Mouse (Mus musculus): ENCODE results near the gene Katnb1. TPM values are rescaled to one million over a fixed set of nuclear protein-coding genes. Genes with fewer than 3 reads are reported as not detected.
A peak's percentile ranks its signal among the peaks of the same experiment; 100 is the strongest.

Katnb1 gene
- 38.8 and 39.7 TPM in 2 replicates for polyA plus RNA-seq (2015; fragmentation: Nextera tagmentation; extraction: Ambion mirVana)

- WGBS = under 1% methylated on average over 47 of the region's 47 CpGs
- peaks cover 28% of the 10 kb centered on the region for H3K4me1 ChIP-seq (replicated peaks)
- peak within 1 kb of the TSS; percentile 84 for H3K27ac ChIP-seq
- H3K9me3 ChIP-seq = no peaks in the 10 kb centered on the region
- H3K4me3 ChIP-seq (replicated peaks) = peak within 1 kb of the TSS; percentile 91
- ATAC-seq = peak; percentile 98
- peak within 1 kb of the TSS; percentile 98 for H3K4me2 ChIP-seq (replicated peaks)
- H3K36me3 ChIP-seq = peaks cover 27% of the 10 kb centered on the region
- H3K9ac ChIP-seq (replicated peaks) = peak within 1 kb of the TSS; percentile 88
- H3K27me3 ChIP-seq = no peaks in the 10 kb centered on the region
Observed at GRCm38 (mm10) chr8:95080381-95081341, at the start of gene Katnb1. Gene Katnb1, plus strand, starts transcription at chr8:95081186.

- Histone ChIP-seq H3K9ac (replicated peaks) (no peak overlapping the region), H3K4me3 (replicated peaks) (no peak overlapping the region), H3K27me3 (no peaks in the 10 kb centered on the region), H3K36me3 (no peaks in the 10 kb centered on the region), H3K9me3 (no peaks in the 10 kb centered on the region), H3K27ac (no peak overlapping the region), H3K4me2 (replicated peaks) (no peak overlapping the region), H3K4me1 (replicated peaks) (0 out of 2 replicates have a peak, but pooled peaks cover 4% of the 10 kb centered on the region)
- 67% methylated on average over 7 of the region's 7 CpGs for WGBS
- peak; percentile 62; the same call in 1 of the 2 replicates for ATAC-seq
Observed at GRCm38 (mm10) chr8:95037106-95037925, 43.7 kb upstream of the Katnb1 start.

- Histone ChIP-seq H3K27ac (no peak overlapping the region), H3K27me3 (no peaks in the 10 kb centered on the region), H3K9me3 (no peaks in the 10 kb centered on the region), H3K9ac (replicated peaks) (no peak overlapping the region), H3K4me1 (replicated peaks) (0 out of 2 replicates have a peak, but pooled peaks cover 5% of the 10 kb centered on the region), H3K36me3 (no peaks in the 10 kb centered on the region), H3K4me3 (replicated peaks) (no peak overlapping the region), H3K4me2 (replicated peaks) (no peak overlapping the region)
- no peak for ATAC-seq
- WGBS = 77% methylated on average over 6 of the region's 6 CpGs
Observed at GRCm38 (mm10) chr8:95041883-95042784, 38.9 kb upstream of the Katnb1 start.

GRCm38 (mm10) chr8:95044811-95045210 lies 36.2 kb upstream of the Katnb1 start:
- Histone ChIP-seq H3K4me3 (replicated peaks) (no peak overlapping the region), H3K27me3 (no peaks in the 10 kb centered on the region), H3K27ac (no peak overlapping the region), H3K9ac (replicated peaks) (no peak overlapping the region), H3K4me1 (replicated peaks) (peaks cover 14% of the 10 kb centered on the region), H3K36me3 (no peaks in the 10 kb centered on the region), H3K9me3 (no peaks in the 10 kb centered on the region), H3K4me2 (replicated peaks) (no peak overlapping the region)
- ATAC-seq = no peak
- WGBS = 48% methylated on average over 4 of the region's 4 CpGs

GRCm38 (mm10) chr8:95046982-95047381 lies 34.0 kb upstream of the Katnb1 start:
- Histone ChIP-seq H3K27me3 (no peaks in the 10 kb centered on the region), H3K4me1 (replicated peaks) (peaks cover 14% of the 10 kb centered on the region), H3K4me2 (replicated peaks) (no peak overlapping the region), H3K9me3 (no peaks in the 10 kb centered on the region), H3K36me3 (no peaks in the 10 kb centered on the region), H3K27ac (no peak overlapping the region), H3K4me3 (replicated peaks) (no peak overlapping the region), H3K9ac (replicated peaks) (no peak overlapping the region)
- ATAC-seq = no peak
- WGBS = 75% methylated on average over 3 of the region's 3 CpGs

GRCm38 (mm10) chr8:95047884-95048680 lies 32.9 kb upstream of the Katnb1 start:
- Histone ChIP-seq H3K4me3 (replicated peaks) (no peak overlapping the region), H3K9ac (replicated peaks) (no peak overlapping the region), H3K4me2 (replicated peaks) (no peak overlapping the region), H3K4me1 (replicated peaks) (peaks cover 14% of the 10 kb centered on the region), H3K27ac (no peak overlapping the region), H3K27me3 (no peaks in the 10 kb centered on the region), H3K9me3 (no peaks in the 10 kb centered on the region), H3K36me3 (no peaks in the 10 kb centered on the region)
- ATAC-seq = 0 out of 2 replicates have a peak, but pooled peaks have one; percentile 9
- WGBS = 64% methylated on average over 6 of the region's 6 CpGs

GRCm38 (mm10) chr8:95049636-95050035 lies 31.4 kb upstream of the Katnb1 start:
- WGBS = 89% methylated on average over 2 of the region's 2 CpGs
- H3K4me1 ChIP-seq (replicated peaks) = peaks cover 14% of the 10 kb centered on the region
- no peaks in the 10 kb centered on the region for H3K9me3 ChIP-seq
- no peak overlapping the region for H3K9ac ChIP-seq (replicated peaks)
- no peaks in the 10 kb centered on the region for H3K27me3 ChIP-seq
- H3K4me2 ChIP-seq (replicated peaks) = no peak overlapping the region
- ATAC-seq = no peak
- no peak overlapping the region for H3K4me3 ChIP-seq (replicated peaks)
- no peak overlapping the region for H3K27ac ChIP-seq
- H3K36me3 ChIP-seq = no peaks in the 10 kb centered on the region

GRCm38 (mm10) chr8:95054438-95054837 lies 26.5 kb upstream of the Katnb1 start:
- H3K9ac ChIP-seq (replicated peaks) = no peak overlapping the region
- no peaks in the 10 kb centered on the region for H3K27me3 ChIP-seq
- no peak overlapping the region for H3K4me3 ChIP-seq (replicated peaks)
- H3K27ac ChIP-seq = no peak overlapping the region
- no peaks in the 10 kb centered on the region for H3K36me3 ChIP-seq
- H3K4me1 ChIP-seq (replicated peaks) = peaks cover 2% of the 10 kb centered on the region; the same call in 1 of the 2 replicates
- 61% methylated on average over 6 of the region's 6 CpGs for WGBS
- no peaks in the 10 kb centered on the region for H3K9me3 ChIP-seq
- ATAC-seq = no peak
- H3K4me2 ChIP-seq (replicated peaks) = no peak overlapping the region

- no peak within 1 kb of the TSS for H3K9ac ChIP-seq (replicated peaks)
- 16% methylated on average over 2 of the region's 2 CpGs for WGBS
- peak; percentile 88 for ATAC-seq
- H3K27ac ChIP-seq = no peak within 1 kb of the TSS
- H3K4me3 ChIP-seq (replicated peaks) = no peak within 1 kb of the TSS
- H3K9me3 ChIP-seq = no peaks in the 10 kb centered on the region
- no peaks in the 10 kb centered on the region for H3K27me3 ChIP-seq
- H3K36me3 ChIP-seq = no peaks in the 10 kb centered on the region
- peaks cover 2% of the 10 kb centered on the region; the same call in 1 of the 2 replicates for H3K4me1 ChIP-seq (replicated peaks)
- no peak within 1 kb of the TSS; the same call in 1 of the 2 replicates for H3K4me2 ChIP-seq (replicated peaks)
Observed at GRCm38 (mm10) chr8:95054927-95055510, 26.0 kb upstream of the Katnb1 start, which contains the start of gene Drc7. Gene Drc7, plus strand, starts transcription at chr8:95055103.

GRCm38 (mm10) chr8:95056414-95056813 lies 24.6 kb upstream of the Katnb1 start:
- 86% methylated on average over 5 of the region's 5 CpGs for WGBS
- no peak overlapping the region for H3K4me2 ChIP-seq (replicated peaks)
- H3K27me3 ChIP-seq = no peaks in the 10 kb centered on the region
- H3K9ac ChIP-seq (replicated peaks) = no peak overlapping the region
- no peak for ATAC-seq
- H3K36me3 ChIP-seq = no peaks in the 10 kb centered on the region
- H3K9me3 ChIP-seq = no peaks in the 10 kb centered on the region
- no peak overlapping the region for H3K27ac ChIP-seq
- peaks cover 2% of the 10 kb centered on the region; the same call in 1 of the 2 replicates for H3K4me1 ChIP-seq (replicated peaks)
- no peak overlapping the region for H3K4me3 ChIP-seq (replicated peaks)

Data from midbrain, embryonic 13.5 days (tissue).